Mouse (Mus musculus): ENCODE results near the gene Vps37c. TPM values are rescaled to one million over a fixed set of nuclear protein-coding genes. Genes with fewer than 3 reads are reported as not detected.
A peak's percentile ranks its signal among the peaks of the same experiment; 100 is the strongest.

Vps37c gene
- total and polyA plus RNA-seq, 3 experiments, result 8.1 to 11.9 TPM; not detected in 1

DNA sequence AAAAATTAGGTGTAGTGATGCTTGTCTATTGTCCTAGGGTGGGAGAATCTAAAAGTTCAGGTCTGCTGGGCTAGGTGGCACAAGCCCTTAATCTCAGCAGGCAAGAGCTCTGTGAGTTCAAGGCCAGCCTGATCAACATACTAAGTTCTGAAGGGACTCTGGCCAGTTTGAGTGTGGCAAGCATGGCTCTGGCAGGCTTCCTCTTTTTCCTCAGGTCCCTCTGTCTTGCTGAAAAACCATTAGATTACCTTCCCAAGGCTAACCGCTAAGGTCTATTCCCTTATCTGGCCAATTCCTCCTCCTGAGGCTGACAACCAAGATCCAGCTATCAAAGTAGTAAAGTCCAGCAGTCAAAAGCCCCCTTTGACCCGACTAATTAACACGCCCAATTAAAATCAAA, 25.9 kb upstream of the Vps37c start (continued):
- TF ChIP-seq TAL1 (IDR thresholded peaks at IDR 0.05; ENCODE audit: low read length), result peak; percentile 31; the same call in 1 of the 2 replicates
- TF ChIP-seq MAX (IDR thresholded peaks at IDR 0.05; ENCODE audit: low read length), result peak; percentile 72; the same call in 1 of the 2 replicates
- no peak for TF ChIP-seq TBP (IDR thresholded peaks at IDR 0.05; ENCODE audit: low read depth, low read length)
- no peak for TF ChIP-seq SMC3 (IDR thresholded peaks at IDR 0.05; ENCODE audit: low read depth, low read length)
- no peak for TF ChIP-seq USF1 (IDR thresholded peaks at IDR 0.05; ENCODE audit: low read depth, low read length)

DNA sequence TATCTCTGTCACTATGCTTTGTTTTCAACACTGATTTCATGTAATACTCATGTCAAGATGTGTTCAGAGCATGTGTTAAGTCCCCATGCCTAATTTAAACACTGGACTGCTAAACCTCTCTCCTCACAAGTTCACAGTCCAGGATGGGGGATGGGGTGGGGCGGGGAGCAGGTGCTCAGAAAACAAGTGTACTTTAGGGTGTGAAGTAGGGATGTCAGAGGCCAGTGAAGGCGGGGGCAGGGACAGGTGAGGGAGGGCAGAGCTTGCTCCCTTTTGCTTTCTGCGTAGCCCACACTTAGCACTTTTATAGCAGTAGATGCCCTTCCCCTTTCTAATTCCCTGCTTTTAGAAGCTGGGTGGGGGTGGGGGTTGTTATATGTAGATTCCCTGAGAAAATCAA, 23.4 kb upstream of the Vps37c start:
- DNase-seq (ENCODE audit: low read depth, low spot score), result no peak
- H3K36me3 ChIP-seq (ENCODE audit: control insufficient read depth in 1 of 2, insufficient read depth in 2 of 2, low read length in 2 of 2), result peaks cover 0 to 26% of the 10 kb centered on the region in 2 experiments; a peak in 2 of 4 replicates
- no peak for TF ChIP-seq NRF1 (IDR thresholded peaks at IDR 0.05; ENCODE audit: insufficient read depth, low read depth, low read length, poor library complexity, severe bottlenecking)
- TF ChIP-seq GATA1 (IDR thresholded peaks at IDR 0.05; ENCODE audit: low read depth, low read length), result no peak
- no peak for TF ChIP-seq ETS1 (IDR thresholded peaks at IDR 0.05; ENCODE audit: low read depth, low read length)
- no peak for TF ChIP-seq MEF2A (IDR thresholded peaks at IDR 0.05; ENCODE audit: extremely low read depth, insufficient replicate concordance, low read depth, low read length, poor library complexity, severe bottlenecking)
- TF ChIP-seq CHD2 (IDR thresholded peaks at IDR 0.05; ENCODE audit: low read length), result no peak
- TF ChIP-seq TCF12 (IDR thresholded peaks at IDR 0.05; ENCODE audit: low read depth, low read length), result no peak
- TF ChIP-seq USF1 (IDR thresholded peaks at IDR 0.05; ENCODE audit: low read depth, low read length), result no peak
- TF ChIP-seq MXI1 (IDR thresholded peaks at IDR 0.05; ENCODE audit: low read depth, low read length), result no peak
- TF ChIP-seq KAT2A (conservative IDR thresholded peaks at IDR 0.05; ENCODE audit: low read depth, low read length), result no peak
- no peak for TF ChIP-seq CTCF (IDR thresholded peaks at IDR 0.05 in 2 of 3, conservative IDR thresholded peaks at IDR 0.05 in 1 of 3; ENCODE audit: control insufficient read depth in 1 of 3, insufficient read depth in 1 of 3, low read depth in 2 of 3, low read length in 3 of 3, poor library complexity in 1 of 3, severe bottlenecking in 1 of 3)
- TF ChIP-seq RAD21 (IDR thresholded peaks at IDR 0.05; ENCODE audit: low read depth, low read length), result no peak
- no peak for TF ChIP-seq POLR2A (IDR thresholded peaks at IDR 0.05; ENCODE audit: control insufficient read depth in 1 of 2, insufficient read depth in 1 of 2, low read depth in 1 of 2, low read length in 2 of 2, poor library complexity in 1 of 2)
- TF ChIP-seq POLR2AphosphoS2 (IDR thresholded peaks at IDR 0.05; ENCODE audit: low read length), result no peak
- TF ChIP-seq GABPA (IDR thresholded peaks at IDR 0.05; ENCODE audit: low read depth, low read length), result no peak
- TF ChIP-seq NELFE (IDR thresholded peaks at IDR 0.05; ENCODE audit: low read depth, low read length), result no peak
- TF ChIP-seq MYC (IDR thresholded peaks at IDR 0.05; ENCODE audit: low read depth, low read length), result no peak
- no peak for TF ChIP-seq TBP (IDR thresholded peaks at IDR 0.05; ENCODE audit: low read depth, low read length)
- TF ChIP-seq SMC3 (IDR thresholded peaks at IDR 0.05; ENCODE audit: low read depth, low read length), result no peak
- H3K9ac ChIP-seq (ENCODE audit: control insufficient read depth, low read depth, low read length, poor library complexity, severe bottlenecking), result no peak overlapping the region
- peaks cover 6 to 18% of the 10 kb centered on the region in 2 experiments; a peak in 3 of 4 replicates for H3K4me1 ChIP-seq (ENCODE audit: control insufficient read depth in 1 of 2, insufficient read depth in 2 of 2, low read length in 2 of 2)
- H3K27ac ChIP-seq (ENCODE audit: control insufficient read depth, low read depth, low read length), result no peak overlapping the region
- H3K4me3 ChIP-seq (ENCODE audit: control insufficient read depth in 1 of 2, insufficient read depth in 1 of 2, low read depth in 2 of 2, low read length in 2 of 2), result no peak overlapping the region
- H3K9me3 ChIP-seq (replicated peaks; ENCODE audit: insufficient read depth, low read length), result no peaks in the 10 kb centered on the region
- no peaks in the 10 kb centered on the region for H3K27me3 ChIP-seq (ENCODE audit: control insufficient read depth in 1 of 2, insufficient read depth in 2 of 2, low read length in 2 of 2)
- no peaks in the 10 kb centered on the region for H3K79me2 ChIP-seq (ENCODE audit: control insufficient read depth, insufficient read depth, low read length, poor library complexity)

Measured in MEL (cell line).